Mouse (Mus musculus) embryonic fibroblast, embryonic 13.5 days (primary cell): ENCODE data around the gene Gm49354. TPM values are rescaled to one million over a fixed set of nuclear protein-coding genes. Genes with fewer than 3 reads are reported as not detected.
"Not testable (repeated sequence)": the region's sequence is repeated elsewhere in the genome, so short reads cannot be mapped to it uniquely, and the experiment has no call there.

Experiments used
- H3K27ac ChIP-seq: 2 replicates; pipeline ENCODE4 v1.5.1; 2012; ENCODE audit warnings: low read length, control low read depth, inconsistent platforms; ENCODE audit not compliant: insufficient read depth
- H3K4me1 ChIP-seq: 2 replicates; pipeline ENCODE4 v1.6.1; 2011; ENCODE audit warnings: low read length; ENCODE audit not compliant: control insufficient read depth, insufficient read depth
- H3K4me3 ChIP-seq: 2 replicates; pipeline ENCODE4 v1.5.1; 2011; ENCODE audit warnings: mild to moderate bottlenecking, control low read depth, low read length; ENCODE audit not compliant: insufficient read depth
- CTCF ChIP-seq: IDR thresholded peaks from 2 replicates; pipeline ENCODE4 v1.5.1; 2011; ENCODE audit warnings: mild to moderate bottlenecking, control low read depth, low read length, moderate library complexity, borderline replicate concordance; ENCODE audit not compliant: insufficient read depth
- POLR2A ChIP-seq: IDR thresholded peaks from 2 replicates; pipeline ENCODE4 v1.6.1; 2011; ENCODE audit warnings: low read depth, mild to moderate bottlenecking, control low read depth, low read length, moderate library complexity
- polyA plus RNA-seq: library from polyadenylated mRNA; stranded (reverse); fragments of >200 nt; gene quantifications from 2 replicates; pipeline ENCODE4 v1.2.4, GENCODE M21; 2011; ENCODE audit warnings: low read depth; ENCODE audit not compliant: missing spikeins, insufficient read length

Gene Gm49354
- polyA plus RNA-seq, 1 experiment = not detected

DNA sequence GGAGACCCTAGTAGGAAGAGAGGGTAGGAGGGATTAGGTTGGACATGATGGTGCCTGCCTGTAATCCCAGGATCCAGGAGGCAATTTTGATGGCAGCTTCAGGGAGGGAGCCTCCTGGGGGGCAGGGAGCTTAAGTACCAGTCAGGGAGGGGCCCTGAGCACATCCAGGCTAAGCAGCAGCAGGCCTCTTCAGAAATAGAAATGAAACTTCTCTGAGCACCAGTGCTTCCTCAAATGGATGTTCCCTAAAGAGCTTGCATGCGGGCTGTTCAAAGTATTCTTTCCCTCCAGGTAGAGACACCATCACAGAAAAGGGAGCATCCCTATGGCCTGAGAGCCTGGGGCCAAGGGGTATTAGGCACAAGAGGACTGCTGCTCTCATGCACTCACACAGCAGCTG is 16.3 kb upstream of the Gm49354 start:
- no peaks in the 10 kb centered on the region for H3K4me1 ChIP-seq
- no peak overlapping the region for H3K4me3 ChIP-seq
- TF ChIP-seq CTCF = no peak
- TF ChIP-seq POLR2A = no peak
- no peak overlapping the region for H3K27ac ChIP-seq

DNA sequence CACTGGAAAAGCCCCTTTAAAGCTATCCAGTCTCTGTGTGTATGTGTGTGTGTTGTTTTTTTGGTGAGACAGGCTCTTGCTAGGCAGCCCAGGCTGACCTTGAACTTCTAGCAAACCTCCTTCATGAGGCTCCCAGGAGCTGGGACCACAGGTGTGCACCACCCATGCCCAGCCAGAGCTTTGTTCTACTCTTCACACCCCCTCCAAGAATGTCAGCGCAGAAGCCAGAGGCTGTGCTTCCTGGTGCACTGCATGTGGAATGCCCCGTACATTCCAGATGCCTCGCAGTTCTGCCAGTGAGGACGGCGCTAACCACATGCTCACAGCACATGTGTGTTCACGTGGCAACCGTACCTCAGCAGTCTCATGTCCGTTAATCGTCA is 14.4 kb upstream of the Gm49354 start:
- TF ChIP-seq CTCF = no peak
- no peak overlapping the region for H3K4me3 ChIP-seq

DNA sequence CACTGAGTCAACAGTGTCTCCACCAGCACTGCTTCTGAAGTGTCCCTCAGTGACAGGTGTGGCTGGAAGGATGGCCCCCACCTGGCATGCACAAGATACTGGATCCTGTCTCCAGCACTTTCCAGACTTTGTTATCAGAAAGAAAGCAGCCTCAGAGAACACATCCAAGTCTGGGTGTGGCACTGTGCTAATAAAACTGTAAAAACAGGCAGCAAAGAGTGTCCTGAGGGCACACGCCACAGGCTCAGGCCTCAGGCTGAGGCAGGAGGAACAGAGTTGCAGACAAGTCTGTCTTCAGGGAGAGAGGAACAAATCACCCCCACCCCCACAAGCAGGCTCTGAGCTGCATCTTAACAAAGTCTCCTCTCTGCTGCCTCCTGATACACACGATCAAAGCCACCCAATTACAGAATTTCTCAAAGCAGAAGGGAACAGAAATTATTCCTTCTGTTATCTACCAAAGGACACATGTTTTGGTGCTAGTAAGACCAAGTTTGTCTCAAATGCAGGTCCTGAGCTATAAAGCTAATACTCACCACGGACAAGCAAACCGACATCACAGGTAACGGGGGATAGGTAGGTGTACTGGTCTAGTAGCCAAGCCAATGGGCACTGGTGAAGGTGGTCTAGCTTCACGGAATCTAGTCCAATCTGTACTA is 13.9 kb upstream of the Gm49354 start:
- H3K4me3 ChIP-seq = no peak overlapping the region
- no peak overlapping the region for H3K27ac ChIP-seq
- no peak for TF ChIP-seq CTCF
- no peak for TF ChIP-seq POLR2A
- no peaks in the 10 kb centered on the region for H3K4me1 ChIP-seq

More for the DNA sequence above, 14.4 kb upstream of the Gm49354 start:
- Histone ChIP-seq H3K27ac (no peak overlapping the region), H3K4me1 (no peaks in the 10 kb centered on the region)

DNA sequence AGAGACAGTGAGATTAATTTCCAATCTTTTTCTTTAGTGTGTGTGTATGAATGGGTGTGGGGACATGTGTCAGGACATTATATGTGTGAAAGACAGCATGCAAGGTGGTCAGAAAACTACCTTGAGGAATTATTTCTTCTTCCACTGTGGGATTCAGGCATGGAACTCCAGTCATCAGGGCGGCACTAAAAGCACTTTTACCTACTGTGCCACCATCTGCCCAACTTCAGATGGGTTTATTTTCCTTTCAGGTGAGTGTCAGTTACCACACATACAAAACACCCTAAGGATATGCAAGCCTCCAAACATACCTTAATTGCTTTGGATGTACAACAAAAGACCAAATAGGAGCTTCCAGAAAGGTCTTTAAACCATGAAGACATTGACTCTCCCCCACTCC is 12.7 kb upstream of the Gm49354 start:
- Histone ChIP-seq H3K27ac (no peak overlapping the region), H3K4me1 (no peaks in the 10 kb centered on the region), H3K4me3 (no peak overlapping the region)
- TF ChIP-seq CTCF = no peak
- TF ChIP-seq POLR2A = no peak

DNA sequence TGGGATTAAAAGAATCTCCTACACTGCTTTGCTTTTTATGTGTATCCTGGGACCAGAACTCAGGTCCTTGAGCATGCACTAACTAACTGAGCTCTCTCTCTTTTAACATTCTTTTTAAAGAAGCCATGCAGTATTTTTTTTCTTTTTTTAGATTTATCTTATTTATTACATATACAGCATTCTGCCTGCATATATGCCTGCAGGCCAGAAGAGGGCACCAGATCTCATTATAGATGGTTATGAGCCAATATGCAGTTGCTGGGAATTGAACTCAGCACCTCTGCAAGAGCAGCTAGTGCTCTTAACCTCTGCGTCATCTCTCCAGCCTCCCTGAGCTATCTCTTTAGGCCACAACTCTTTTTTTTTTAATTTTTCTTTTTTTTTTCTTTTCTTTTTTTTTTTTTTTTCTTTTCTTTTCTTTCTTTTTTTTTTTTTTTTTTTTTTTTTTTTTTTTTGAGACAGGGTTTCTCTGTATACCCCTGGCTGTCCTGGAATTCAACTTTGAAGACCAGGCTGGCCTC is 2.2 kb downstream of the Gm49354 start:
- not testable (repeated sequence) for H3K4me1 ChIP-seq, H3K27ac ChIP-seq, H3K4me3 ChIP-seq

DNA sequence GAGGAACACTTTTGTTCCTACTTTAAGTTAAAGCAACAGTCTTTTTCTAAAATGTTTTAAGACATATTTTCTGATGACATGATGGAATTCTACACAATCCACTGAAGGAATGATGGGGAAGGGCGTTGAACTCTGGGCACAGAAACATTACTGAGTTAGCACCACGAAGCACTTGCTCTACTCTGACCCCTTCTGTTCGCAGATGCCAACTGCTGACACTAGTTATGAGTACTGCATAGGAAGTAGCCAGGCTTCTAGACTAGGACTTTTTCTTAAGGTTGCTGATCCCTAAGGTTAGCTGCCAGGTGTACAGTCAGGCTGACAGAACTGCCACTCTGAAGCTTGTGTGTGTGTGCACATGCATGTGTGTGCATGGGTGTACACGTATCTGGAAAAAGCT is 2.8 kb downstream of the Gm49354 start:
- TF ChIP-seq CTCF (no peak), POLR2A (no peak)

DNA sequence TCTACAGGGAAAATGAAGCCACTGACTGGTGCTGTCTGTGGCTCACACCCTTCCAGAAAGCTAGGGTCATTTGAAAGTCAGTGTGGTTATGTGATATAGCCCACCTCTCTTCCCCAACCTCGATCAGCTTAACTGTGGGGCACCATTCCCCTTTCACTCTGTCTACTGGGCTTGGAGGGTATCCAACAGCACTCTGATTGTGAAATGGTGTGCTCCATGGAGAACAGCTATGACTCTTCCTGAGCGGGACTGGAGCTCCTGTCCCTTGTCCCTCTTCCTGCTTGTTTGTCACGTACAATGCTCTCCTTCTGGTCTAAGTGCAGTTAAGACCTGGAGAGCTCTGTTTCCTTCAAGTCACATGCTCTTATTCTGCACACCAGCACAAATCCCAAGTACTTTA is 6.9 kb downstream of the Gm49354 start:
- H3K4me3 ChIP-seq = no peak overlapping the region
- H3K4me1 ChIP-seq = peaks cover 2% of the 10 kb centered on the region; the same call in 1 of the 2 replicates
- H3K27ac ChIP-seq = no peak overlapping the region
- no peak for TF ChIP-seq CTCF
- TF ChIP-seq POLR2A = no peak

More for the DNA sequence above, 2.8 kb downstream of the Gm49354 start:
- H3K4me1 ChIP-seq = no peaks in the 10 kb centered on the region
- no peak overlapping the region for H3K4me3 ChIP-seq
- no peak overlapping the region for H3K27ac ChIP-seq

DNA sequence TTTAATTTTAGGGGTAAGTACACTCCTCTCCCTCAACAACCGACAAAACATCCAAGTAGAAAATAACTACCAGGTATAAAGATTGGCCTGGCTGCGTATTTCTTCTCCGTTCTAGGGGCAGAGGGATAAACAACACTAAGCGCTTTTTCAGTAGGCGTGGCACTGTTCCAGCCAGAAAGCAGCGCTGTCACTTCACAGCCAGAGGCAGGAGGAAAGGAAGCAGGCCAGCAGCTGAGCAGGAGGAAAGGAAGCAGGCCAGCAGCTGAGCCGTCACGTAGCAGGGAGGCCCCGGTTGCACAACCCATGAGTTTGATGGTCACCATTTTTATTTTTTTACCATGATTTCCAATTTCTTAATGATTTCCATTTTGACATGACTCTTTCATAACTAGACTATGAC is 10.8 kb downstream of the Gm49354 start:
- Histone ChIP-seq H3K4me3 (no peak overlapping the region), H3K4me1 (peaks cover 5% of the 10 kb centered on the region), H3K27ac (peak overlapping the region; percentile 90; the same call in 1 of the 2 replicates)
- TF ChIP-seq POLR2A (0 out of 2 replicates have a peak, but pooled peaks have one; percentile 12), CTCF (no peak)

DNA sequence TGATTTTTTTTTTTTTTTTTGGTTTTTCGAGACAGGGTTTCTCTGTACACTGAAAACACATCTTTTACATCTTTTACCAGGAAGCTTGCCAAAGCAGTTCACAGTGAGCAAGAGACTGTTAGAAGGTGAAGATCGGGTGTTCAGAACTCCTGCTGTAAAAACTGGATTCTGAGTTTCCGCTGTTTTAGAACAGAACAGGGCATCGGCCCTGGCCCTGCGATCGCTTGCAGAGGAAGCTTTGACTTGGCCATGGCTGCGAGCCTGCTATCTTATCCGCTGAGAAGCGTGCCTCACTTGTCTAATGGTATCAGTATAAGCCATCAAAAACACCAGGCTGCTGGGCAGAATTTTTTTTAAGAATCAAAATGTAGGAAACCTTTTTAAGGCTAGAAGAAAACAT is 11.2 kb downstream of the Gm49354 start:
- H3K27ac ChIP-seq = peak overlapping the region; percentile 90; the same call in 1 of the 2 replicates
- peaks cover 5% of the 10 kb centered on the region for H3K4me1 ChIP-seq
- TF ChIP-seq POLR2A (no peak), CTCF (no peak)
- H3K4me3 ChIP-seq = no peak overlapping the region

DNA sequence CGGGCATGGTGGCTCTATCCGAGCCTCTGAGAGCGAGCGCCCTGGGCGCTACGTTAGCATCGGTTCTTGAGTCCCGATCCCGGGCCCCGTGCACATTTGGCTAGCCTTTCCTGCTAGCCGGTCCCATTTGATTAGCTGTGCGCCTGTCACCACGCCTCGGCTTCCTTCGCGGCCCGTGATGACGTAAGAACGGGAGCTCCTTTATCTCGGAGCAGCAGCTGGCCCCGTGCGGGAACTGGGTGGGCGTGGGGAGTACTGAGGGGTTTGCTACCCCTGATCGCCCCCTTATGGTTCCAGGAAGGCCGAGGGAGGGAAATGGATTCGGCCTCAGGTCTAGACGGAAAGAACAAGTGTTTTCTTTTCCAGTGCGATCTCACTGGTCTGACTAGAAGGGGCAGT is 11.9 kb downstream of the Gm49354 start:
- Histone ChIP-seq H3K4me3 (peak overlapping the region; percentile 63), H3K27ac (peak overlapping the region; percentile 90), H3K4me1 (peaks cover 5% of the 10 kb centered on the region)
- no peak for TF ChIP-seq CTCF
